Mouse (Mus musculus) layer of hippocampus, adult 11-12 months (tissue): Measurements from ENCODE around the gene Tomm40l.

Experiments used
- DNase-seq: peaks from one replicate; pipeline ENCODE4 v3.0.0; 2022; ENCODE audit warnings: low spot score

The Tomm40l gene

DNA sequence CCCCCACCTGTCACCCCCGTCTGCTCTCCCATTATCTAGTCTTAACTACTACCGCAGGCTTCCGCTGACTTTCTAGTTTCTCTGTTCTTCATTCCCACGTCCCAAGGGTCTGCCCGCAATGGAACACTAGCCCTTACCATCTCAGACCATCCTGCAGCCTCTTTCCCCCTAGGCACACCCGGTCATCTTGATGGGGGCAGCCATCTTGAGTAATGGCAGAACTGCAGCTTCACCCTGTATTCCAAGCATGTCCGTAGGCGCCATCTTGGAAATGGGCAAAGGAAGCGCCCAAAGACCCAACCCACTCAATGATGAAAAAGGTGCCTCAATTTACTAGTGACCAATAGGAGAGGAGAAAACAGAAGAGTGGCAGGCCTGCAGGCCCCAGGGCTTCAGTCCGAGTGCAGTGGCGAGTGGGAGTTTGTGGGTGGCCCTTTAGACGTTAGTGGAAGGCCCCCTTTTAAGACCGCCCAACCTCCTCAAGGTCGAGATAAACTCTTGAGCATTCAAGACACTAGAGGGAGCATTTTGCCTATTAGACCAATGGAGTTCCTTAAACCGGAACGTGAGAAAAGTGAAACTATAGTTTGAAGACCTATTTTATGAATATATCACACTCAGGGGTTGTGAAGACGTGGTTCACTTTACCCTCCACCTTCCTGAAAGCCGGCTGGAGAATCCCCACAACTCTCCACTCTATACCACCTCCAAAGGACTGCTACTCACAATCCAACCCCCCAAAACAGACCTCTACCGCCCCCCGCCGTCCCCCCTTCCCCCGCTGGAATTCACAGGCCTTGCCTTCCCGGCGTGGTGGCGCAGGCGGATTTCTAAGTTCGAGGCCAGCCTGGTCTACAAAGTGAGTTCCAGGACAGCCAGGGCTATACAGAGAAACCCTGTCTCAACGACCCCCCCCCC is at the start of gene Tomm40l:
Gene Tomm40l, minus strand, starts transcription at position 277 of the 918 bp plus-strand sequence.
- peak; percentile 97 for DNase-seq

DNA sequence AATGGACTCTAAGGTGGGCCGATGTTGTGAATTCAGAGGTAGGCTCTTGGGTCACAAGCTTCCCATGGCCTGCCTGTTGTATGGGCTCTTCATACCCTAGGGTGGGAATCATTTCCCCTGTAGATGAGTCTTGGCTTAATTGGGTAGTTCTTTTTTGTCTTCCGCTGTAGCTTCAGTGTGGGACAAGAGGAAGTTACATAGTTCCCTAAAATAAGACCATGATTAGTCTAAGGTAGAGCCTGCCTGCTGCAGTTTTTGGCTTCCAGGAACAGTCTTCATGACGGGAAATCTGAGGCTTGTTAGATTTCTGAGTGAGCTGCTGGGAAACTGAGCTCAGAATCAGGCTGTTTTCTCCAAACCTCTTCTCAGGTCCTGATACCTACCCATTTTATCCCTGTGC is 49.8 kb upstream of the Tomm40l start:
- no peak for DNase-seq

DNA sequence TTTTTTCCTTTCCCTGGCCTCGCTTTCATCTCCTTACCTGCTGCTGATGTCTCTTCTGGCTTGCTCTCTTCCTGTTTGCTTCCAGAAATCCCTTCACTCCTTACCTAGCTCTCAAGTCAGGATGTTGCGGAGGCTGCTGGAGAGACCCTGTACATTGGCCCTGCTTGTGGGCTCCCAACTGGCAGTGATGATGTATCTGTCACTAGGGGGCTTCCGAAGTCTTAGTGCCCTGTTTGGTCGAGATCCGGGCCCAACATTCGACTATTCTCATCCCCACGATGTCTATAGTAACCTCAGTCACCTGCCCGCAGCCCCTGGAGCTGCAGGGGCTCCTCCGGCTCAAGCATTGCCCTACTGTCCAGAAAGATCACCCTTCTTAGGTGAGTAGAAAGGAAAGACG is 49.3 kb upstream of the Tomm40l start:
- no peak for DNase-seq

DNA sequence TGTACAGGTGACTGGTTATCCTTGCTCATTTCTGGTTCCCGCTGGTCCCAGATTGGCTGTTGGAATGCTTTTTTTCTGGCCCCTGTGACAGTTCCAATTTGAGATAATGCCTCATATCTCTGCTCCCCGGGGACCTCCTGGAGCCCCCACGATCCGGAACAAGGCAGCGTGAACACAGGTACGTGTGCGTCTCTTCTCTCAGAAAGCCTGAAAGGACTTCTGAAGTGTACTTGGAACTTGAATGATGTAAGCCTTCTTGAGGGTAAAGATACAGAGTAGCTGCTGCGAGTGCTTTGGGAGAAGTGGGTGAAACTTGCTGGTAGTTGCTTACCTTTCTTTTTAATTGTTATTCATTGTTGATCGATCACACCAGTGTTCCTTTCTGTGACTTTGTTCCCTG is 48.9 kb upstream of the Tomm40l start:
- DNase-seq, result no peak

GRCm38 (mm10) chr1:171270573-171270900 is 48.2 kb upstream of the Tomm40l start:
- DNase-seq, result no peak

DNA sequence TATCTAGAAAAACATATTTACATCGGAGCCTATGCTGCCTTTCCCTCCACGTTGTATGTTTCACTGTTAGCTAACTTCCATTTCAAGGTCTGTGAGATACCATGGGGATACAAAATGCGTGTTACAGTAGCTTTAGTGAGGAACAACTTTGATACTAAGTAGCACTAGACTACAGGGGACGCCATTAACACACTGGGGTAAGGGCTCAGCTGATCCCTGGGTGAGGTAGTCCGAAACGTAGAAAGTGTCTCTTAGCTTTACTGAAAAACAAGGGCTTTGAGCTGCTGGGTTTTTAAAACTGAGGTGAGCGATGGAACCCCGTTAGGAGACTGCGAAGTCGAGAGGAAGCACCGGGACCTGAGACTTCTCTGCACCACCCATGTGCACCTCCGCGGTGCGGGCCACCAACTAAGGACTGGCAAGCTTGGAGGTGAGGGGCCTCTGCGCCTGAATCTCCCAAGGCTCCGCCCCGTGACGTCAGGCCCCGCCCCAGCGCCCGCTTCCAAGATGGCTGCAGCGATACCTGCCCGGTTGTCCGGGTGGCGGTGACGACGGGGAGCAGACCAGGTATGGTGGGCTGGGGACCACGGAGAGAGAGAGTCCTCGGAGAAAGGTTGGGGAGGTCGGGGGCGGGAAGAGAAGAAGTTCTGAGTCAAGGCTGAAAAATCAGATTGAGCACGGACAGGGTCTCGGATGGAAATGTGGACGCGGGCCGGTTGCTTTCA is 47.7 kb upstream of the Tomm40l start, which contains the start of gene B4galt3:
Gene B4galt3, plus strand, starts transcription at position 481 of the 725 bp plus-strand sequence.
- peak; percentile 96 for DNase-seq

- DNase-seq, result no peak
Measured at GRCm38 (mm10) chr1:171268341-171268740, 46.0 kb upstream of the Tomm40l start.

DNA sequence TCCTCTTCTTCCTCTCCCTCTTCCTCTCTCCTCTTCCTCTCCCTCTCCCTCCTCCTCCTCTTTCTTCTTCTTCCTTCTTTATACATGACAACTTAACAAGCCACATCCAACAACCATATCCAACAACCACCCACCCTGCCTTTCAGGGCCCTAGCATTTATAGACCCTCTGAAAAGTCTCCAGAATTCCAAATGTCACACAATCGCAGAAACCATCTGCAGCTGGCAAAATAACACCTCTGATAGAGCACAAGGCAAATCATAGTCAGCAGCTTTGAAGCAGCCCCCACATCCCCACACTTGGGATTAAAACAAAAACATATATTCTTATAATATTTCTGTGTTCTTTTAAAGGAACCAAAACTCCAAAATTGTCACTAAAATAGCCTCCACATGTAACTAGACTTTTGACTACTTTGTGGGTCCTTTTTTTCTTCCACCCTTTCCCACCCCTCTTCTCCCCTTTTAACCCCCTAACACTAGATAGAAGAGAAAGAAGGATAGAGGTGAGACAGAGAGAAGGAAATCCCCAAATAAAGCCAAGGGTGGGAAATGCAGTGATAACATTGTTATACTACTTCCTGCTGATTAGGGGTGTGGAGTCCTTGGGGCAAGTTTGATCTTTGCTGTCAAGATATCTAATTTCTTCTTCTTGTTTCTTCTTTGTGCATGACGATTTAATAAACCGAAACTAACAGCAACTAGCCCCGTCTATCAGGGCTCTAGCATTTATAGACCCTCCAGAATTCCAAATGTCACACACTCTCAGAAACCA is 43.8 kb upstream of the Tomm40l start:
- DNase-seq, result no peak

DNA sequence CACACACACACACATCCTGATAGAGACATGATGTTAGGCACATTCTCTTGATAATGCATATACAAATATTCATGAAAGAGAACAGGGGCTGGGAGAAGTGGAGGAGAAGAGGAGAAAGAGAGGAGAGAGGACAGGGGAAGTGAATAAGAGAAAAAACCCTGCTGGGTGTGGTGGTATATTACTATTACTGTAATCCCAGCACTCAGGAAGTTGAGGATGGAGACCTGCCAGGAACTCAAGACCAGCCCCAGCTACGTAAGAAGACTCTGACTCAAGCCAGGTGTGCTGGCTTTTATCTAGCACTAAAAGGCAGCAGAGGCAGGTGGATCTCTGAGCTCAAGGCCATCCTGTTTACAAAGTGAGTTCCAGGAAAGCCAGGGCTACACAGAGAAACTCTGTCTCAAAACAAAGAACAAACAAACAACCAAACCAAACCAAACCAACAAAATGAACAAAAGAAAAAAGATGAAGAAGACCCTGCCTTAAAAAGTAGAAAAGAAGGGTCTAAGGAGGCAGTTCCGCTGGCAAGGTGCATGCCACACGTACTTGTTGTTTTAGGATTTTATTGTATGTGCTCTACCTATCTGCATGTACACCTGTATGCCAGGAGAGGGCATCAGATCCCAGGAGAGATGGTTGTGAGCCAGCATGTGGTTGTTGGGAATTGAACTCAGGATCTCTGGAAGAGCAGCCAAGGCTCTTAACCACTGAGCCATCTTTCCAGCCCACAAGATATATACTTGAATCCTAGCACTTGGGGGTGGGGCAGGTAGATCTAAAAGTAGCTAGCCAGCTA is 41.5 kb upstream of the Tomm40l start:
- no peak for DNase-seq

GRCm38 (mm10) chr1:171263185-171263611 is 40.9 kb upstream of the Tomm40l start:
- DNase-seq, result peak; percentile 69

- DNase-seq, result peak; percentile 88
Measured at GRCm38 (mm10) chr1:171262594-171263130, 40.3 kb upstream of the Tomm40l start.

DNA sequence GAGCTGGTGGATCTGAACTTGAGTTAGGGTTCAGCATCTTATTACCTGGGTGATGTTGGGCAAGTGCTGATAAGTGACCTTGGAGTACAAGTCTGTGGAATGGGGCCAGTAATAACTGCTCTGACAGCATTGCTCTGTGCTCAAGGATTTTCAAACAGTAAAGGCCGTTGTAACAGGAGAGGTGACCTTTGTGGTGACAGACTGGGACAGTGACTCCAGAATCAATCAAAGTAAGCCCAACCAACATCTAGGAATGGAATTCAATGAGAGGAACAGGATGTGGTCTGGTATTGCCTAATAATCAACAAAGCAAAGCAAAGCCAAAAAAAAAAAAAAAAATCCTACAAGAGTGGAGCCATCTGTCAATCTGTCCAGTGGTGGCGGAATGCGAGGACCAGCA is 38.0 kb upstream of the Tomm40l start:
- DNase-seq, result no peak

- DNase-seq, result no peak
Measured at GRCm38 (mm10) chr1:171258921-171259320, 36.6 kb upstream of the Tomm40l start.

GRCm38 (mm10) chr1:171257781-171258180 is 35.5 kb upstream of the Tomm40l start:
- DNase-seq, result no peak

- peak; percentile 77 for DNase-seq
Measured at GRCm38 (mm10) chr1:171256937-171257548, 34.7 kb upstream of the Tomm40l start.

DNA sequence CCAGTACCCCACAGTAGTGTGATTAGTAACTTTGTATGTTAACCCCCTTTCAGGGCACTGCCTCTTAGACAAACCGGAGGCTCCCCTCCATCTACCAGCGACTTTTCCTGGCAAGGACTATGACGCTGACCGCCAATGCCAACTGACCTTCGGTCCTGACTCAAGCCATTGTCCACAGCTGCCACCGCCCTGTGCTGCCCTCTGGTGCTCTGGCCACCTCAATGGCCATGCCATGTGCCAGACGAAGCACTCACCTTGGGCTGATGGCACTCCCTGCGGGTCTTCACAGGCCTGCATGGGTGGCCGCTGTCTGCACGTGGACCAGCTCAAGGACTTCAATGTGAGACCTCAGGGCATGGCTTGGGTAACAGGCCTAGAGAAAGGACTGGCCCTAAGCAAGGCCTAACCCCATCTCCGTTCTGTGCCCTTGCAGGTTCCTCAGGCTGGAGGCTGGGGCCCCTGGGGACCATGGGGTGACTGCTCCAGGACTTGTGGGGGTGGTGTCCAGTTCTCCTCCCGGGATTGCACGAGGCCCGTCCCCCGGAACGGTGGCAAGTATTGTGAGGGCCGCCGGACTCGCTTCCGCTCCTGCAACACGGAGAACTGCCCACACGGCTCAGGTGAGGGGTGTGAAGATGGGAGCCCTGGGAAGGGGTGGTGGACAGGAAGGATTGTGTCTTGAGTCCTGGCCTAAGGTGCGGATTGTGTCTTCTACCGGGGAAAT is 33.9 kb upstream of the Tomm40l start:
- DNase-seq, result no peak

DNA sequence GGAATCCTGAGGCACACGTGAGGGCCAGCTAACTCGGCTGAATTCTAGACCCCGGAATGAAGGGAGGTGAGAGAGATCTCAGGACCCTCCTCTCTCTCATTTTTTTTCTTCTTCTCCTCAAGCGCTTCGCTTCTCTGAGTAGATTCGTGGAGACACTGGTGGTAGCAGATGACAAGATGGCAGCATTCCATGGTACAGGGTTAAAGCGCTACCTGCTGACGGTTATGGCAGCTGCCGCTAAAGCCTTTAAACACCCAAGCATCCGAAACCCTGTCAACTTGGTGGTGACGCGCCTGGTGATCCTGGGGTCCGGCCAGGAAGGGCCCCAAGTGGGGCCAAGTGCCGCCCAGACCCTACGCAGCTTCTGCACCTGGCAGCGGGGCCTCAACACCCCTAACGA is 30.1 kb upstream of the Tomm40l start:
- DNase-seq, result no peak

DNA sequence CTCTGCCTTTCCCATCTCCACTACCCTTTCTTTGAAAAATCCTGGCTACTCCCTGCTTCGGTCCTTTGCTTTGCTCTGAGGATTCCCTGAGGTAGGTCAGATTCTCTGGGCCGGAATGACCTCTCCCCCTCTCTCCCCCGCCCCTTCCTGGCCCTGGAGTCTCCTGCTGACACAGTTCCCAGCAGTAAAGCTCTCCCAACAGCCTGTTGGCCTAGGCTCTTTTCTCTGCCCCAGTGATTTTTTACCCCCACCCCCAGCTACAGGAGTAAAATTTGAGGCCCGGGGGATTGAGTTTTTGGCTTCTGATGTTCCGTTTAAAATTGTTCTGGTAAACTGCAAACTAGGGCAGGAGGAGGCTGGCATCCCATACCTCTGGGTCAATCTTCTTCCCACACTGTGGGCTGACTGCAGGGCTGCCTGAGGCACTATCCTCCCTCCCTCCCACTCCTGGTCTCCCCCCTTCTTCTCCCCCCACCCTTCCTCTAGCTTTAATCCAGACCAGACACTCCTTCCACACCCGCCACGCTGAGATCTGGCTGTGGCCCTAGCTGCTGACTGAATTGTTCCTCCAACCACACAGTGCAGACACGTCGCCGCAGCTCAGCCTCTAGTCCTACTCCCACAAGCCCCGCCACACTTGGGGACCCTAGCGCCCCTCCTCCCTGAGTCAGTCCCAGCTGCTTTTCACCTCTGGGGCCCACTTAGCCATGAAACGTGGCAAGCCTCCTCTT is 29.4 kb upstream of the Tomm40l start:
- no peak for DNase-seq
